Mouse (Mus musculus) heart, postnatal 0 days (tissue): ENCODE results near the gene Gm10100. TPM values are rescaled to one million over a fixed set of nuclear protein-coding genes. Genes with fewer than 3 reads are reported as not detected.
"Not testable (repeated sequence)": the region's sequence is repeated elsewhere in the genome, so short reads cannot be mapped to it uniquely, and the experiment has no call there.

Experiments
- ATAC-seq: fragments of 200-750 bp; cut with Nextera tagmentation; 2 replicates; pipeline ENCODE4 v1.8.0; 2017; ENCODE audit warnings: low read depth, moderate number of reproducible peaks, moderate library complexity; ENCODE audit not compliant: insufficient read depth
- DNase-seq: peaks from one replicate; pipeline ENCODE4 v3.0.0-alpha.2; 2016; ENCODE audit warnings: low spot score
- H3K27ac ChIP-seq: fragments of 300-500 bp; sonication (generic); 2 replicates; pipeline ENCODE4 v1.5.1; 2014; ENCODE audit warnings: low read depth, mild to moderate bottlenecking
- H3K27me3 ChIP-seq: fragments of 300-500 bp; sonication (generic); 2 replicates; pipeline ENCODE4 v1.6.1; 2014; ENCODE audit warnings: low read length, mixed read lengths; ENCODE audit not compliant: control insufficient read depth, insufficient read depth
- H3K36me3 ChIP-seq: fragments of 300-500 bp; sonication (generic); replicated peaks from 2 replicates; pipeline ENCODE4 v1.6.1; 2014; ENCODE audit warnings: low read length, mixed read lengths; ENCODE audit not compliant: control insufficient read depth, insufficient read depth
- H3K4me1 ChIP-seq: fragments of 300-500 bp; sonication (generic); 2 replicates; pipeline ENCODE4 v1.6.1; 2014; ENCODE audit warnings: antibody characterized with exemption; ENCODE audit not compliant: control insufficient read depth, insufficient read depth
- H3K4me2 ChIP-seq: fragments of 300-500 bp; sonication (generic); 2 replicates; pipeline ENCODE4 v1.6.1; 2014; ENCODE audit warnings: low read depth, mild to moderate bottlenecking, low read length, moderate library complexity
- H3K4me3 ChIP-seq: fragments of 300-500 bp; sonication (generic); 2 replicates; pipeline ENCODE4 v1.5.1; 2014; ENCODE audit warnings: low read depth, low read length
- H3K9ac ChIP-seq: fragments of 300-500 bp; sonication (generic); replicated peaks from 2 replicates; pipeline ENCODE4 v1.6.1; 2014; ENCODE audit warnings: low read depth, low read length, mixed read lengths
- H3K9me3 ChIP-seq: fragments of 300-500 bp; sonication (generic); replicated peaks from 2 replicates; pipeline ENCODE4 v1.6.1; 2016; ENCODE audit warnings: low read length; ENCODE audit not compliant: control insufficient read depth
- CTCF ChIP-seq: IDR thresholded peaks from 2 replicates; pipeline ENCODE4 v1.5.1; 2016; ENCODE audit warnings: antibody characterized with exemption, control low read depth, low read depth
- EP300 ChIP-seq: IDR thresholded peaks from 2 replicates; pipeline ENCODE4 v1.6.1; 2016; ENCODE audit warnings: antibody characterized with exemption, low read depth
- WGBS: fragments of 180-500 bp; shearing (Covaris S2); extraction: QIAGEN DNeasy Blood & Tissue Kit; methylation state at CpG from one replicate; pipeline ENCODE4 v1.1.7; 2014; 5-methylcytosine and 5-hydroxymethylcytosine counted together
- polyA plus RNA-seq: library from polyadenylated mRNA; unstranded; fragments of >200 nt; fragmentation: Nextera tagmentation; extraction: Ambion mirVana; gene quantifications from 2 replicates; pipeline ENCODE4 v1.2.1, GENCODE M21; 2015
- total RNA-seq: library from RNA; depleted of rRNA; stranded (reverse); fragments of >200 nt; gene quantifications from 2 replicates; pipeline ENCODE4 v1.2.3, GENCODE M21; 2014; ENCODE audit warnings: low replicate concordance

Gene Gm10100
- total and polyA plus RNA-seq, 2 experiments from 2014 or later: not detected

DNA sequence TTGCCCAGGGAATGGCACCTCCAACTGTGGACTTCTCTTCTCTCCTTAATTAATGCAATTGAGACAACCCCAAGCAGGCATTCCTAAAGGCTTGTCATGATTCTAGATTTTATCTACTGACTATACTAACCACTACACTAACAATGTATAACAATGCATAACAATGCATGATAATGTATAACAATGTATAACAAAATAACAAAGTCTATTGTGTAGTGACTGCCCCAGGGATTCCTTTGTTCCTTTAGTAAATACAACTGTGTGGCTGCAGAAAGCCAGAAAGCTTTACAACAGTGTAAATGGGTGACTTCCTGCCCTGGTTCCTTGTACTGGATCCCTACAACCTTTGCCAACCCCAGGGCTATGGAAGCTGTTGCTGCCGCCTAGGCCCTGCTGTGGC is 9.6 kb downstream of the Gm10100 start:
- Histone ChIP-seq H3K4me3 (no peak overlapping the region), H3K4me2 (no peak overlapping the region), H3K27me3 (no peaks in the 10 kb centered on the region), H3K27ac (no peak overlapping the region), H3K9me3 (no peaks in the 10 kb centered on the region; the same call in 1 of the 2 replicates), H3K9ac (no peak overlapping the region), H3K4me1 (no peaks in the 10 kb centered on the region), H3K36me3 (no peaks in the 10 kb centered on the region)
- WGBS: 86% methylated on average over 1 of the region's 1 CpGs
- no peak for TF ChIP-seq CTCF
- no peak for TF ChIP-seq EP300
- DNase-seq (no peak), ATAC-seq (no peak)

DNA sequence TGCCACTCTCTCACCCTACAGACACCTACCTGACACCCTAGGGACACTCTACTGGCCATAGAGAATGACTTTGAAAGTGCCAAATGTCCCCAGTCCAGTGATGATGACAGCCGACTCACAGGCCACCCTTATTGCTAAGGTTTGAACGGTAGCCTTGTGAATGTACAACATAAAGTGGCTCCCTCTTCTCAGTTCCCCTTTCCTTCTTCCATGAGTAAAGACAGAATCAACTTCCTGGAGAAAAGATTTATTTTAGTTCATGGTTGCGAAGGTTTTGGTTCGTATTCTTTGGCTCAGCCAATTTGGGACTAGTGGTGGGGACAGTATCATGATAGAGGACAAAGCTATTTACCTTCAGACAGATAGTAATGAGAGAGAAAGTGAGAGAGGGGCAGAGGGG is 12.6 kb downstream of the Gm10100 start:
- no peak for DNase-seq
- no peak for ATAC-seq
- TF ChIP-seq CTCF (no peak), EP300 (no peak)
- no peak overlapping the region for H3K4me3 ChIP-seq
- H3K9ac ChIP-seq: no peak overlapping the region
- no peaks in the 10 kb centered on the region for H3K36me3 ChIP-seq
- whole genome bisulfite sequencing: 76% methylated on average over 4 of the region's 4 CpGs
- H3K27me3 ChIP-seq: no peaks in the 10 kb centered on the region
- H3K4me2 ChIP-seq: no peak overlapping the region
- no peak overlapping the region for H3K27ac ChIP-seq
- no peaks in the 10 kb centered on the region for H3K4me1 ChIP-seq
- H3K9me3 ChIP-seq: no peaks in the 10 kb centered on the region; the same call in 1 of the 2 replicates

DNA sequence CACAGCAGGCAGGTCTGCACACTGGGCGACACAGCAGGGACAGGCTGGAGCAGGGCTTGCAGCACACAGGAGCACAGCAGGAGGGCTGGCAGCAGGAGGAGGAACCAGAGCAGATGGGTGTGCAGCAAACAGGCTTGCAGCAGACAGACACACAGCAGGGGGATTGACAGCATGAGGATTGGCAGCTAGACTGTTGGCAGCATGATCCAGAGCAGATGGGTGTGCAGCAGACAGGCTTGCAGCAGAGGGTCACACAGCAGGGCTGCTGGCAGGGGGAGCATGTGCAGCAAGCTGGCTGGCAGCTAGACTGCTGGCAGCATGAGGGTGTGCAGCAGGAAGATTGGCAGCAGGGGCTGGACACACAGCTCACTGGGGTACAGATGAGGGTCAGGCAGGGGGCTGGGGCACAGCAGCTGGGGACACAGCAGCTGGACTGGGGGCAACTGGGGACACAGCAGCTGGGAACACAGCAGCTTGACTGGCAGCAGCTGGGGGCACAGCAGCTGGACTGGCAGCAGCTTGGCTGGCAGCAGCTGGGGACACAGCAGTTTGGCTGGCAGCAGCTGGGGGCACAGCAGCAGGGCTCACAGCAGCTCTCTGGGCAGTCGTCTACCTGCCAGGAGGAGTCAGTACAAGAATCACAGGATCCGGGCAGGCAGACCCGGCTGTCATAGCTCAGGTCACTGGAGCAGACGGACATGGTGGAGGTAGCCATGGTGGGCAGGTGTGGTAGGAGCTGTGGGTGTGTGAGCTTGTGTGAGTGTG is 15.8 kb downstream of the Gm10100 start, which contains the start of gene Gm18596:
TSS of gene Gm18596 (minus strand) at position 715 of the 765 bp plus-strand sequence.
- not testable (repeated sequence) for ATAC-seq, H3K4me2 ChIP-seq, H3K4me3 ChIP-seq, H3K36me3 ChIP-seq, H3K27ac ChIP-seq, H3K27me3 ChIP-seq, H3K9me3 ChIP-seq, H3K9ac ChIP-seq, H3K4me1 ChIP-seq, DNase-seq
- 53% methylated on average over 4 of the region's 5 CpGs for WGBS

GRCm38 (mm10) chr10:77750686-77751085 is 24.4 kb downstream of the Gm10100 start:
- ATAC-seq, H3K4me3 ChIP-seq, H3K4me1 ChIP-seq, H3K27ac ChIP-seq, H3K9me3 ChIP-seq, H3K4me2 ChIP-seq, DNase-seq, H3K36me3 ChIP-seq, H3K9ac ChIP-seq, H3K27me3 ChIP-seq: not testable (repeated sequence)
- 53% methylated on average over 1 of the region's 1 CpGs for WGBS

DNA sequence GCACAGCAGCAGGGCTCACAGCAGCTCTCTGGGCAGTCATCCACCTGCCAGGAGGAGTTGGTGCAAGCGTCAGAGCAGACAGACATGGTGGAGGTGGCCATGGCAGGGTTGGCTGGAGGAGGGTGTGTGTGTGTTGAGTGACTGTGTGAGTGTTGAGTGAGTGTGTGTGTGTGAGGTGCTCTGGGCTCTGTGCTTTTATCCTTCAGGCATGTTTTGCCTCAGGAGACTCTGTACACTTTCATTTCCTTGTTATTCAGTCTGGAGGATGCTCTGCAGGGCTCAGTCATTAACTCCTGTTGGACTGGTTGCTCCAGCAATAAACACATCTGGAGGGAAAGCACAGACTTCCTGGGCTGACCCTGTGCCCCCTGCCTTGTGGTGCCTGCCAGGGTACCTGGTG is 25.0 kb downstream of the Gm10100 start, which contains the start of gene Gm9736:
TSS of gene Gm9736 (minus strand) at position 101 of the 400 bp plus-strand sequence.
- not testable (repeated sequence) for DNase-seq, H3K27me3 ChIP-seq, H3K4me1 ChIP-seq, H3K36me3 ChIP-seq, H3K9me3 ChIP-seq, H3K4me2 ChIP-seq, H3K4me3 ChIP-seq, ATAC-seq, H3K27ac ChIP-seq, H3K9ac ChIP-seq
- WGBS: 13% methylated on average over 1 of the region's 1 CpGs

DNA sequence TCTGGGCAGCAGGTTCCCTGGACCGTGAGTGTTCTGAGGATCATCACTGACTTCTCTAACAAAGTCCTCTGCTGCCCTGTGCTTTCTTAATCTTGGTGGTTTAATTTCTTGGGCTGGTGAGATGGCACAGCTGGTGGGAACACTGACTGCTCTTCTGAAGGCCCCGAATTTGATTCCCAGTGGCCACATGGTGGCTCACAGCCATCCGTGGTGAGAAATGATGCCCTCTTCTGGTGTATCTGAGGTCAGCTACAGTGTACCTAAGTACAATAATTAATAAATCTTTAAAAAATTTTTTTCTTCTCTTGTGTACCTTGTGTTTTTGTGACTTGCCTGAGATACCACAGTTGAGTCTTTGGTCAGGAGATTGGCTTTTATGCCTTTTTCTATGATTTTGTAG is 26.0 kb downstream of the Gm10100 start:
- H3K4me2 ChIP-seq, H3K4me1 ChIP-seq, H3K36me3 ChIP-seq, H3K9ac ChIP-seq, H3K27ac ChIP-seq, ATAC-seq, H3K9me3 ChIP-seq, H3K27me3 ChIP-seq, DNase-seq, H3K4me3 ChIP-seq: not testable (repeated sequence)
- 65% methylated on average over 3 of the region's 3 CpGs for WGBS
